Mouse (Mus musculus): ENCODE results near the gene a. TPM values are rescaled to one million over a fixed set of nuclear protein-coding genes. Genes with fewer than 3 reads are reported as not detected.
"Not testable (repeated sequence)": the region's sequence is repeated elsewhere in the genome, so short reads cannot be mapped to it uniquely, and the experiment has no call there.

Gene a
- polyA plus RNA-seq, 1 experiment, result not detected

DNA sequence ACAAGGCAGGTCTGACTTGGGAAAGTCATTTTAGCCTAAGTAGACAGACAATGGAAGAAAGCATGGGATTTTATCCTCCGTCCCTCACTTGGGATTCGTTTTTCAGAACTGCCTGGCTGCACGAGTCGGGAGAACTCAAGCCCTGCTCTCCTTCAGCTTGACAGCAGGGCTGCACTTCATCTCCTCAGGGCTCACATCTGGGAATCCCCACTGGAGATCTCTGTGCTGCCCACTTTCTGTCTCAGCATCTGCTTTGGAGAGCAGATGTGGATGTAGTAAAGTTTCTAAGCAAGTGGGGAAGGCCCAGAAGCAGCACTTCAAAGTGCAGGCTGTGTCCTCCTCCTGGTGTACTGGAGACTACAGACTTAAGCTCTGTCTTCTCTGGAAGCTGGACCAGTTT is 130.9 kb downstream of the a start:
- DNase-seq (ENCODE audit: low spot score), result not testable (repeated sequence)

DNA sequence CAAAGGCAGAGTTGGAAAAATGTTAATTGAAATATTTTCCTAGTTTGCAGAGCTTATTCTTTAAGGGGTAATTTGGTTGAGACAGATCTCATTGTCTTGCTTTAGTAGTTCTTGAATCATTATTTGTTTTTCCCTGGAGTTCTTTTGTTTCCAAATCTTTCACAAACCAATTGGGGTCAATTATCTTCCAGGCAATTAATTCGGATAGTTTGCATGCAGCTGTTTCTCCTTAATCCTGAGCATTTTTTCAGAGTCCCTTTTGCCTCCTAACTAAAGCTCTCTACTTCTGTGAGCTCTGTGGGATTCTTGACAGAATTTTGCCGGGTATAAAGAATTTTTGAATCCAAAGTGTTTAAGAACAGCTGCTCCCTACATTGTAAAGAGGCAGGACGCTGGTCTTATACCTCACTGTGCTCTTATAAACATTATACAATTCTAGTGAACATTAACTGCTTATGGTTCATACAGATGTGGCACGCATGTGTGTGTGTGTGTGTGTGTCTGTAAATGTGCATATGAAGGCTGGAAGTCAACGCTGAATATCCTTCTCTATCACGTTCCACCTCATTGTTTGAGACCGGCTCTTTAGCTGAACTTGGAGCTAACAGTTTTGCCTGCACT is 134.3 kb downstream of the a start:
- DNase-seq (ENCODE audit: low spot score), result no peak

DNA sequence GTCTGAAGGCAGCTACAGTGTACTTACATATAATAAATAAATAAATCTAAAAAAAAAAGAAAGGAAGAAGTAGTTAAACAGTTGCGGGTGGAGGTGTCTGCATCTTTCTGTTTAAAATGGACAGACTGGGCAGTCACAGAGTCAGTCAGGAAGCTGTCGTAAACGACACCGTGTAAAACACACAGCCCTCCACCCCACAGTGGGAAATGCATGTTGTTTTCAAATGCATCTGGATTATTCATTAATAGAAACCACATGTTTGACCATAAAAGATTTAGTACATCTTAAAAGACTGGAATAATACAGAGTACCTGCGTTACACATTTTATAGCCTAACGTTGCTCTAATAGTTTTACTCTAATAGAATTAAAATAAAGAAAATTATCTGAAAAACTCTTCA is 135.6 kb downstream of the a start:
- DNase-seq (ENCODE audit: low spot score), result no peak

DNA sequence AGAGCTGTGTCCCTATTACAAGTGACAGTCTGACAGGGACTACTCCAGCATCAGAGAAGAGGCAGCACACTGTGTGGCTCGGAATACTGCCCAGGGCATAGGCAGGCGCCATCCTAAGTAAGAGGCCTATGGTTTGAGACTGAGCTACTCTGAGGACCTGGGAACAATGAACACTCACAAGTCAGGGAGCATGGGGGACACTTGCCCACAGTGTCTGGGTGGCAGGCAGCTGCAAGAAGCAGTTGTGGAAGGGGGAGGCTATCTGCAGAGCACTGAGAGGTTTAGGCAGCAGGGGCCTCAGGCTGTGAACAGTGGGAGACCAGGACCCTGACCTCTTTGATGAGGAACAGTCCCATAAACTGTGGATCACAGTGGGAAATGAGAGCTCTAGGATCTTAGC is 137.1 kb downstream of the a start:
- no peak for DNase-seq (ENCODE audit: low spot score)

DNA sequence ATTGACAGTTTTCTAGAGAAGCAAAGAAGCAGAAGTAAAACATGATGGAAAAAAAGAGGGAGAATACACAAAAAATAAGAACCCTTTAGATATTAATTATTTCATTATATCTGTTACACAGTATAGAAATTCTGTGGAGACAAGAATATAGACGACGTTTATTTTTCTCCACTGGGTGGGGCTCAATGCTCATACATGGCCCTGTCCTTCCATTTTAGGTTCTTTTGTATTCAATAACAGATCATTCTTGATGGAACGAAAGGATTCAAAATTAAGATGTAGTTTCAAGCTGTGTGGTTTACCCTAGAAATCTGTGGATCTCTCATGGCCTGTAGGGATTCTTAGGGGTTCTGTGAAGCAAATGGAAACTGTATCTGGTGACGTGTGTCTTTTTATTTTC is 142.7 kb downstream of the a start:
- DNase-seq (ENCODE audit: low spot score), result no peak

DNA sequence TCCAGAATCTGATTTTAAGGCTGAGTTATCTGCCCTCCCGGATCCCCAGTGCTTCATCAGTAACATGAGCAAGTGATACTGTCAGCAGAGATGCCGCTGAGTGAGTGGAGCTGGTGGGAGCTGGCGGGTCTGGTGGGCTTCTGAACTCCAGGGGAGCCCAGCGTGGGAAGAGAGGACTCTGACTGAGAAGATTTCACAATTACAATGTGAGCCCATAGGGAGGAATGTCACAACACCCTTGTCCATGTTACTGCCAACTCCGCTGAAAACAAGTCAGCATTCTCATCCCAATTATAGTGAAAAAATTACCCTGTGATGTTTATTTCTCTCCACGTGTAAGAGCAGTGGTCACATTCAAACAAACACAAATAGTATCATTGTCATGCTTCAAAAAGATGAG is 144.9 kb downstream of the a start:
- DNase-seq (ENCODE audit: low spot score), result no peak

DNA sequence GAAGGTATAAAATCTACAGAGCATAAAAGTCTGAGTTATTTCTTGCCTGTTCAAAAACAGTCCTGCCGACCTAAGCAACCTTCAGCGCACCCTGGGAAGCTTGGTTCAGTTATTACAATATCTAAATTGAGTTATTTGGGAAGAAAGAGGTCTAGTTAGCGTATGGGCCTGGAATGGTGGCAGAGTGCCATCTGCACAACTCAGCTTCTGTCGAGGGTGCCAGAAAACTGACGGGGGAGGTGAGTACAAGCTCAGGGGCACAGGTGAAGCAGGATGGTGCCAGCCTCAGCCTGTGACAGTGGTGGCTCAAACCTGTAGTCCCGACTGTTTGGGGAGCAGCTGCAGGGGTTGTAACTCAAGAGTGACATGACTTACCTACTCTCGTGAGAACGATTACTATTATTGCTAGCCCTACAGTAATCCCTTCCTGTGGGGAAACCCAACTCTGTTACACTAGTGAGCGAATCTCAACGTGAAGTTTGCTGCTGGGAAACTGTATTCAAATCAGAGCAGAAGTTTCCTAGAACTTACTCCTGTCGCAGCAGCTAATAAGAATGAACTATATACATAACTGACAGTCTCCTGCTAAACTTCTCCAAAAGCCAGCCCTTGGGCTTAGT is 145.4 kb downstream of the a start:
- DNase-seq (ENCODE audit: low spot score), result no peak

DNA sequence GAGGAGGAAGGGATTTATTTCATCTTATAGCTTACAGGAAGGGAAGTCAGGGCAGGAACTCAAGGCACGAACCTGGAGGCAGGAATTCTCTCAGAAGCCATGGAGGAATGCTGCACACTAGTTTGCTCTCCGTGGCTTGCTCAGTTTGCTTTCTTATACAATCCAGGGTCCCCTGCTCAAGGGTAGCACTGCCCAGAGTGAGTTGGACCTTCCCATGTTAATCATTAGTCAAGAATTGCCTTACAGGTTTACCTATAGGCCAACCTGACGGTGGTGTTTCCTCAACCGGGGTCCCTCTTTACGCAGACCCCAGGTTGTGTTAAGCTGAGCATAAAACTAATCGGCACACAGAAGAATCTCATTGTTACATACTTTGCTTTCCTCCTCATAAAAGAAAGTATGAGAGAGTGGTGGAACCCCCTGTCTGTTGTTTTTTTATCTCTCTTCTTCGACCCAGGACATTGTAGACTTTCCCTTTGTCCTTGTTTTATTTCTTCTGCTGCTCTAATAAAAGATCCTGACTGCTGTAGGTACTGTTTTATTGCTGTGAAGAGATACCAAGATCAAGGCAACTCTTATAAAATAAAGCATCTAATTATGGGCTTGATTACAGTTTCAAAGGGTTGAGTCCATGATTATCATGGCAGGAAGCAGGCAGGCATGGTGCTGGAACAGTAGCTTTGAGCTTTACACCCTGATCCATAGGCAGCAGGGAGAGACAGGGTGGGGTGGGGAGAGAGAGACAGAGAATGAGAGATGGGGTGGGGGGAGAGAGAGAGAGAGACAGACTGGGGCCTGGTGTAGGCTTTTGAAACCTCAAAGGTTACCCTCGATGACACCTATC is 146.6 kb downstream of the a start:
- DNase-seq (ENCODE audit: low spot score), result no peak

DNA sequence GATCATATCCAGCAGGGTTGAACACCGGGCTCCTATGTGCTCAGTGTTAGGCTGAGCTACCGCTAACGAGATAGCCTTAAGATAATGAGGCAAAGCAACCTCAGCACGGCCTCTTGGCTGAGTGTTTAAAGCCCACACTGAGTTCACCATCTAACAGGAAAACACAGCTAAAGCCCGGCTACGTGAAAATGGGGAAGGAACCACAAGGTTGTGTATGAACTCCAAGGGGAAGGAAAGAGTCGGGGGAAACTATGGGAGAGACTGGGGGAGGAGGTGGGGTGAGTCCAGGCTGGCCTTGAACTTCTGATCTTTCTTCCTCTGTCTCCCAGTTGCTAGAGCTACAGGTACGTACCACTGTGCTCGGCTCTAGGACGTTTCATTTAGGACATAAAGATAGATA is 150.8 kb downstream of the a start:
- no peak for DNase-seq (ENCODE audit: low spot score)

DNA sequence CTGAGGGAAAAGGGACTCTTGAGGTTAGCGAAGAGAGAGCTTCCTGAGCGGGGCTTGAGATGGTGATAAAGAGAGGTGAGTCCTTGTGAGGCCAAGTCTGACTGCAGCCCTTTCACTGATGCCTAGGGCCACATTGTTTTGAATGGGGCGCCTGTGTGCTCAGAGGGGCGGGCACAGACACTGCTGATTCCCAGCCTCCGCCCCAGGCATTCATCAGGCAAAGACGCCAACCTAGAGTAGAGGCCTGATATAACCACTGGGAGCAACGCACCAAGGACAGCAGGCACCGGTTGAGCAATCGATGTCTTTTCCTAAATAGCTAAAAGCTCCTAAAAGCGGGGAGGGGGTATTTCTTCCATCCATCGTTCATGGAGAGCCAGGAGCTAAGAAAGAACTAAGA is 151.3 kb downstream of the a start:
- no peak for DNase-seq (ENCODE audit: low spot score)

DNA sequence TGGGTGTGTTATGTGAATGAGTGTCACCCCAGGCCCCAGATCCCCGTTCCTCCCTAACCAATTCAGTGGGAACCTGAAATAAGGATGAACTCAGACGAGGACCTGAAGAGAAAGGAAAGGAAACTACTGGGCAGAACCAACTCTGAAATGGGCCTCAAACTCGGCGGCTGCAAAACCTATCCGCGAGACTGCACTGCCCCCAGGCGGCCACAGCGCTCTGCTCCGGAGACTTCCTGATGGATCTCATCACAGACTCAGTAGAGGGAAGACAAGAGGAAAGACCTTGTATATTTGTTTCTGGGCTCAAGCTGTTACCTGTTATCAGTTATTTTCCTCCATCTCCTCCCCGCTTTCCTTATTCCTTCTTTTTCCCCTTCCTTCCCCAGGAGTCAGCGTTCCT is 151.9 kb downstream of the a start:
- DNase-seq (ENCODE audit: low spot score), result peak; percentile 67

DNA sequence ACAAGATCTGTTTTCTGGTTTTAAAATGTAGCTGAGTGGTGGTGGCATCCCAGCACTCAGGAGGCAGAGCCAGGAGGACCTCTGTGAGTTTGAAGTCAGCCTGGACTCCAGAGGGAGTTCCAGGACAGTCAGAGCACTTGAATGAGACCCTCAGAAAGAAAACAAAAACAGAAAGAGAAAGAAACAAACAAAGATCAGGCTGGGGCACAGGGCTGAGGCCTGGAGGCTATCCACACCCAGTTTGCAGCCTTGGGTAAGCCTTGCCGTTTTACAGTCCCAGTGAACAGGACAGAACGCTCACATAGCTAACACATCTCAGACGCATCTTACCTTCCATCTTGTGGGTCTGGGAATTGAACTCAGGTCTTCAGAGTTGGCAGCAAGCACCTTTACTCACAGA is 155.7 kb downstream of the a start:
- DNase-seq (ENCODE audit: low spot score), result no peak

DNA sequence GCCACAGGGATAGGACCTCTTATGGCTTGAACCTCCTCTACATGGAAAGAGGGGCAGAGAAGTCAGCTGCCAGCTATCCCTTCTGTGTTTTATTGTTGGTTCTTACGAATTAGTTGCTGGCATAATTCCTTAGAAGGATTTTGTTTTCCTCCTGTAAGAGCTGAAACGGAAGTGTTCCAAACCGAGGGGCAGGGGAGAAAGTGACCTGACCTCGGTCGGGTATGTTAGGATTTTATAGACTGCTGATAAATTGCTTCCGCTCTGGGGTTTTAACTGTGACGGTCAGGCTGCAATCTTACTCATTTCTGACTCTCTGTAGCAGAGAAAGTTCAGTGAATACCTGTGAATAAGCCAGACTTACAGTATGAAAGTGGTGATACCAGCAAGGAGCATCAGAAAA is 158.2 kb downstream of the a start:
- DNase-seq (ENCODE audit: low spot score), result no peak

DNA sequence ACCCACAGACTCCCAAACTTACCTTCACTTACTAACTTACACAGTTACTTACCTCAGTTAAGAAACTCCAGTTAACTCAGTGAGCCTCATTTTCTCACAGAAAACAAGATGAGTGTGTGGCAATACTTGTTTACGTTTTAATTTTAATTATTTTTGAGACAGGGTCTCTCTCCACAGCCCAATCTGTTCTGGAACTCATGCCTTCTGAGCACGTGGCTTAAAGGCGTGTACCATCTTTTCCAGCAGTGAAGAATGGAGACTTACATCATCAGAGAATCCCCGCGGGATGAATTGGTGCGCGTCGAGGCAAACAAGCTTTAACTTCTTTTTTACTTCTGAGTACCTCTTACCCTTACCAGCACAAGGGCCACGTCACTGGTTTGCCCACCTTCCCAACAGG is 158.7 kb downstream of the a start:
- no peak for DNase-seq (ENCODE audit: low spot score)

DNA sequence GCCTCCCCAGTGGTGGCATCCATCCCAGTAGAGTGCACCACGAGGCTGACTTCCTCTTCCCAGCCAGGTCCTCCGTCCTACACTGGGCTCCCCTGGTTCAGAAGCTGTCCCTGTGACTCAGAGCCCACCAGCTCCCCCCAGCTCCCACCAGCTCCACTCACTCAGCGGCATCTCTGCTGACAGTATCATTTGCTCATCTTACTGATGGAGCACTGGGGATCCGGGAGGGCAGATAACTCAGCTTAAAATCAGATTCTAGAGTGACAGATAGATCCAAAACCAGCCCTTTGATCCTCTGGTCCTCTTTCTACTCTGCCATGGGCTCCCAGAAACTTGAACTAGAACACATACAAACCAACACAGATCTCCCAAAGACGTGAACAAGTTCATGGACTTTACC is 159.4 kb downstream of the a start:
- DNase-seq (ENCODE audit: low spot score), result no peak

DNA sequence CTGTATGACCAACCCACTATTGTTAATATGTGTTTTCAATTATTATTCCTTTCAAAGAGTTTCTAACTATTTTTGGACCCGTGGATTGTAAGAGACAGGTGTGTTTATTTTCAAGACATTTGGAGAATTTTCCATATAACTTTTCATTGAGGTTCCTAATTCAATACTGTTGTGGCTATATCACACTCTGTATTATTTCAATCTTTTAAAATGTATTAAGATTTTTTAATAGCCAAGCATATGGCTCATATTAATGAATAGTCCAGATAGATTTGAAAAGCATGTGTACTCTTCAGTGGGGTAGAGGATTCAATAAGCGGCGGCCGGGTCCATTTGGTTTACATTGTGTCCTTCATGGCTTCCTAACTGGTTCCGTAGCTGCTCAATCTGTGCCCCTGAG is 168.3 kb downstream of the a start:
- no peak for DNase-seq (ENCODE audit: low spot score)

DNA sequence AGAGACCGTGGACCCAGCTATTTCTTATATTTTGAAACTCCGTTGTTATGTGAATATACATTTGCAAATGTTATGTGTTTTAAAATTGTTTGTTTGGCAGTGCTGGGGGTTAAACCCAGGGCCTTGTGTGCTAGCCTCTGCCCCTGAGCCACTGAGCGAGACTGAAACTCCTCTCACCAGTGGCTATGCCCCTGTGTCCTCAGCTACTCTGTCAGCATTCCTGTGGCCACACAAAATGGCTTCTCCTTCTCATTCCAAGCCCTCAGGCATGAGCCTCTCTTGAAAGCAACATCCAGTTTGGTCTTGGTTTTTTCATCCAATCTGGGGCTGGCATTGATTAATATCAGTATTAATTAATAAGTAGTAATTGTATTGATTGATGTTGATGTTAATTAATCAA is 168.7 kb downstream of the a start:
- no peak for DNase-seq (ENCODE audit: low spot score)

DNA sequence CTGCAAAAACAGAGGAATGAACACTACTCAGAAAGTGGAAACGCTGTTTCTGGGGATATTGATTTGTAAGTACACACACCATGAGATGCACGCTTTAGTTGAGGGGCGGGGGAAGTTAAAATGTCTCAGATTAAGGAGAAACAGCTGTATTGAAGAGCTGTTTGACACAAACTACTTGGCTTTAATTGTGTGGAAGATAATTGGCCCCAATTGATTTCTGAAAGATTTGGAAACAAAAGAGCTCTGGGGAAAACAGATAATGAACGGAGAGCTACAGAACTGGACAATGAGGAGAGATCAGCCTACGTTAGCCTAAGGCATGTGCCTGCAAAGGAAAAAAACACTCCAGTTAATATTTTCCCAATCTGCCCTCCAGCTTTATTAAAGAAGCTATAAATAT is 172.0 kb downstream of the a start:
- DNase-seq (ENCODE audit: low spot score), result no peak

DNA sequence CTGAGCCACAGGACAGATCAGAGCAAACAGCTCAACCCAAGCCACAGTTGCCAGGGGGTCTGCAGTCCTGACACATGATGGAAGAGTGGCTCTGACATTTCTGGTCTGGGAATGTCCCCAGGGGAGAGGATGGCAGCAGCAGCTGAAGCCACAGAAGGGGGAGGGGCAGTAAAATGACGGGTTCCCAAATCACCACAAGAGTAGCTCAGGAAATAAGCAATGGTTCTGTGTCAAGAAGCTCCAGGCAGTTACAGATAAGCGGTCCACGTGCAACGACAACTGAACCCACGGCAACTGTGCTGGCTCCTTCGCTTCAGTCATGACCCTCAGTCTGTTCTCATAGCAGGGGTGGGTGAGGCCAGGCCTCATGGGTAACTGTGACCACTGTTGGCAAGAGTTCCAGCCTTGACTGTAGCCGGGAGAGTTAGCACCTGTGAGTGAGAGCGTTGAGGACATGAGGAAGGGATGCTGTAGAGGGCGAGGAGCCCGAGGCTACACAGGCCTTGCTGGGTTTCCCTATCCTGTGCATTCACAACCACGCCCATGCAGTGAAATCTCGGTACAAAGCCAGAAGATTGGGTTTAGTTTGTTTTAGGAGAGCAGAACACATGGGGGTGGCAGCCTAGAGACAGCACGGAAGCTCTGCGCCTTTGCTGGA is 178.7 kb downstream of the a start:
- DNase-seq (ENCODE audit: low spot score), result not testable (repeated sequence)

DNA sequence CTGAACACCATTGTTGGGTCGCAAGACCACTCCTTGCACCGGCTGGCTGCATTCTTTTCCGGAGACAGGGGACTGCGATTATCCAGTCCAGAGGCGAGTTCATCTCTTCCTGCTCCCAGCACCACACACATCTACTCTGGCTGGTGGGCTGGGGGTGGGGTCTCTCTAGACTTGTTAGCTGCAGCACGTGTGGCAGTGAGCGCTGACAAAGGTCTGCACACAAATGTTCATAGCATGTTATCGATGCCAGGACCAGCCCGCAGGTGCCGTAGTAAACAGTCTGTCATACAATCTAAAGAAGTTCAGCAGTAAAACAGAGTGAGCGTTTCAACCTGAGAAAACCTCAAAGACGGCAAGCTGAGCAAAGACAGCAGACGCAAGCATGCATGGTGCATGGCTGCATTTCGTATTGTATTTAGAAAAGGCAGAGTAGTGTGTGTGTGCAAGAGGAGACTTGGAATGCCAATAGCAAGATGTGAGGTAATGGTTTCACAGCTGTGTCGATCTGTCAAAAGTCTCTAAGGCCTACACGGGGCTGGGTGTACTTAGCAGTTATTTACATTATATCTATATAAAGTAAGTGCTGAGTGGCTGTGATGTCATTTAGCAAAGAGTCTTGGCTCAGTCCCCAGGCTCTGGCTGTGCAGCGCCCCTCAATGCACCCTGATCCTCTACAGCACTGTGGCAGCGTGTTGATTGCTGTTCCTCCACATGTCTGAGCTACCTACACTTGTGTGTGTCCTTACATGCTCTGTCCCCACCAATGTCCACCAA is 180.9 kb downstream of the a start:
- no peak for DNase-seq (ENCODE audit: low spot score)

DNA sequence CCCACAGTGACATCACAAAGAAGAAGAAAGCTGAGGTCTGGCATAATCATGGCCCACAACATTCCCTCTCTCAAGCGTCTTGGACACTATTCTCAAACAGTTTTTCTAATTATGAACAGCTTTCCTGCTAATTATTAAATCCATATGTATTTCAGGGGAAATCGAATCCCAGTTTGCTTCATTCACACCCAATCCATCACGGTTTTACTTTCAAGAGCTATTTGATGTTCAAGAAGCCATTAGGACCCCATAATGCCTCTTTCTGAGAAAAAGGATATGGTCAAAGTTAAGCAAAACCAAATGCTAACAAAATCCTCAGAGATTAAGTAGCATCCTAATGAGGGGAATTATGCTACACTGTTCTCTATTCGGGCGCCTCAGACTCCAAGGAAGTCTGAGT is 181.8 kb downstream of the a start:
- DNase-seq (ENCODE audit: low spot score), result no peak

DNA sequence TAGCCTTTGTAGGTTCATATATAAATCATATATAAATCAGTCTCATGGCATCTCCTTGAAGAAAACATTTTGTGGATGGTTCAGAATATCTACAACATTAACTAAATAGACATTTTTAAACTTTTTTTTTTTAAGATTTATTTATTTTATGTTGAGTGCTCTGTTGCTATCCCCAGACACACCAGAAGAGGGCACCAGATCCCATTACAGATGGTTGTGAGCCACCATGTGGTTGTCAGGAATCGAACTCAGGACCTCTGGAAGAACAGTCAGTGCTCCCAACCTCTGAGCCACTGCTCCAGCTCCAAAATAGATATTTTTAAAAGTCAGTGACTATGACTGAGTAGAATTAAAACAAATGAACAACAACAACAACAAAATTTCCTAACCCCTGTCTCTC is 195.4 kb downstream of the a start:
- no peak for DNase-seq (ENCODE audit: low spot score)
